Mouse (Mus musculus) granulocyte monocyte progenitor cell, adult 5-6 weeks (primary cell): ENCODE measurements around the gene Sirt2. TPM values are rescaled to one million over a fixed set of nuclear protein-coding genes. Genes with fewer than 3 reads are reported as not detected.

Experiments used
- ATAC-seq: replicated peaks from 2 replicates; pipeline ENCODE4 v1.8.0; 2016; ENCODE audit warnings: mild to moderate bottlenecking, moderate TSS enrichment, inconsistent platforms; ENCODE audit not compliant: poor library complexity, severe bottlenecking
- total RNA-seq, 2 experiments: library from RNA; stranded (forward) in 1 of 2; stranded (reverse) in 1 of 2; fragments of 200-712, 200-1000 nt in 1 of 2; fragments of >200 nt in 1 of 2; fragmentation: Nextera tagmentation in 1 of 2; gene quantifications; 2 replicates each; pipeline ENCODE4 v1.2.3; 2014 to 2017

The Sirt2 gene
- total RNA-seq, 2 experiments from 2014 or later: 28.8 to 49.5 TPM

DNA sequence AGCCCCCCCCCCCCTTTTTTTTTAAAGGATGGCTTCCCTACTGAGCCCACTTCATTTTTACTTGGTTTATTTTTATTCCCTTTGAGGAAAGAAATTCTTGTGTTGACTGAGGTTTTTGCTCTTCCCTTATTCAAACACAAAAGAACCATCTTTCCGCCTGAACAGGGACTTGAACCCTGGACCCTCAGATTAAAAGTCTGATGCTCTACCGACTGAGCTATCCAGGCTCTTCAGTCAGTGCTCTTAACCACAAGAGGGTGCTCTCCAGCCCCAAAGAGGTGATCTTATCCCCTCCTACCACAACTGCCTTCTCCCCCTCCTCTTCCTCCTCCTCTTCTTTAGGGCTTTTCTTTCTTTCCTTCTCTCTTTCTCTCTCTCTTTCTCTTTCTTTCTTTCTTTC, 27.3 kb downstream of the Sirt2 start:
- no peak for ATAC-seq

DNA sequence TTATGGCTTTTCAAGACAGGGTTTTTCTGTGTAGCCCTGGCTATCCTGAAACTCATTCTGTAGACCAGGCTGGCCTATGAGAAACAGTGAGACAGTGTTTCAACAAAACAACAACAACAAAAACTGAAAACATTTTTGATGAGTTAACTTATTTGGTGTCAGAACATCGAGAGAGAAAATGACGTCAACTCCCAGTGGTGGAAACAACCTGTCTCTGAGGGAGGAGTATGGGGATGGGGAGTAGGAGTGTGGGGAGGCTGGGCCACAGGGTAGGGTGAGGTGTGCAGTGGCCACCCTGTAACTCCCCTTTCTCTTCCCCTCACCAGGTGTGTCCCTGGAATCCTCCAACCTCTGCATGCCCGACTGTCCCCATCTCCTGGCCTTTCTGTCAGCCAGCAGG, 28.0 kb downstream of the Sirt2 start:
- ATAC-seq: no peak

DNA sequence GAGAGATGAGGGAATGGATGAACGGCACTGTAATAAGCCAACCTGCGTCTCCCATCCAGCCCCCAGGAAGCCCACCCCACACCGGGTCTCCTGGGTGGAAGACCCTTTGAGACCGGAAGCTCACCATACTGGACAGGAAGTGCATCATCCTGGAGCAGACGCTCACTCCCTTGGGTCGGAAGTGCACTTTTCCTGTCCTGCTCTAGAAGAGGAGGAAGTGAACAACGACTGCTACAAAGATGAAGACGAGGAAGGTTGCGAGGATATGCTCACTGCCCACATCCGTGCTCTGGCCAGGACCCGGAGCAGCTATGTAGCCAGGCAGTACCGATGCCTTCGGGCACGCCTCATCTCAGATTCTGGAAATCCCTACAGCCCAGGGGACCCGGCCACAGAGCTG, 29.3 kb downstream of the Sirt2 start:
- peak; percentile 70 for ATAC-seq

DNA sequence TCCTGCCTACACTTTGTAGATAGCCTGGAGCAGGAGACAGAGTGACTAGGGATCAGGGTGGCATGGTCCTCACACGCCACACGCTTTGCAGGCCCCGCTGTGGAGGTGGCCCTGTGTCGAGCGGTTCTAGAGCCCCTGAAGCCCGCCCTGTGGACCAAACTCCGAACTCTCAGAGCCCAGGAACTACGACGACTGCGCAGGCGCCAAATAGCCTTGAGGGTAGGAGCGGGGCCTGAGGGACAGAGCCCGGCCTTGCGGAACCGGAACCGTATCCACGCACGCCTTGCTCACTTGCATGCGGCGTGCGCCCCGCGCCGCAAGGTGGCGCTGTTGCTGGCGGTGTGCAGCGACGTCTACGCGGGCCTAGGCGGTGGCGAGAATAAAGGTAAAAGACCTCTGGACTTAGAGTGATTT, 30.0 kb downstream of the Sirt2 start:
- ATAC-seq: peak; percentile 87

DNA sequence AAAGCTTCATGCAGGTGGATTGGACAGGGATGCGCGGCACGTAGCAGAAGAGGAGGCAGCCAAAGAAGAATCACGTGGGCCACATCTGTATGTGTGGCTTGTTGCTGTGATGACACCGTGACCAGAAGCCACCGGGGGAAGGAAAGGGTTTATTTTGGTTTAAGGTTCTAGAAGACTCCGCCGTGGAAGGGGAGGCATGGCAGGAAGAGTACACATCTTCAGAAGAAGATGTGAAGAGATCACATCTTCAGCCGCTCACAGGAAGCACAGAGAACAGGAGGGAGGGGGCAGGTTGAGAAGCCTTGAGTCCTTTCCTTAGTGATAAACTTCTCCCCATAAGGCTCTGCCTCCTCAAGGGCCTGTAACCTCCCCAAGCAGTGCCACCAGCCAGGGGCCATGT, 33.5 kb downstream of the Sirt2 start:
- ATAC-seq: no peak

DNA sequence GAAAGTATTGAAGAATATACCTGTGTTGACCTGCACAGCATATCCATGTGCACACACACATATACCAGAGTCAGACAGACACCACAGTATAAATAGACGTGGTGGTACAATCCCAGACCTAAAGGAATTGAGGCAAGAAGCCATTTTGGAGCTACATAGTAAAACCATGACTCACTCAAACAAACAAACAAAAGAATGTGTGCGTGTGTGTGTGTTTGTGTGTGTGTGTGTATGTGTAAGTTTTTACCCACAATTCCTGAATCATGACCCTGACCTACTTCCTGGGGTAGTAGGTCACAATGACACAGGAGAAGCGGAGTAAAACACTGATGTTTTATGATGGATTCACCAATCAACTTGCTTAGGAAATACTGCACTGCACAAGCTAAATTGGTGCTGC, 34.9 kb downstream of the Sirt2 start:
- no peak for ATAC-seq

DNA sequence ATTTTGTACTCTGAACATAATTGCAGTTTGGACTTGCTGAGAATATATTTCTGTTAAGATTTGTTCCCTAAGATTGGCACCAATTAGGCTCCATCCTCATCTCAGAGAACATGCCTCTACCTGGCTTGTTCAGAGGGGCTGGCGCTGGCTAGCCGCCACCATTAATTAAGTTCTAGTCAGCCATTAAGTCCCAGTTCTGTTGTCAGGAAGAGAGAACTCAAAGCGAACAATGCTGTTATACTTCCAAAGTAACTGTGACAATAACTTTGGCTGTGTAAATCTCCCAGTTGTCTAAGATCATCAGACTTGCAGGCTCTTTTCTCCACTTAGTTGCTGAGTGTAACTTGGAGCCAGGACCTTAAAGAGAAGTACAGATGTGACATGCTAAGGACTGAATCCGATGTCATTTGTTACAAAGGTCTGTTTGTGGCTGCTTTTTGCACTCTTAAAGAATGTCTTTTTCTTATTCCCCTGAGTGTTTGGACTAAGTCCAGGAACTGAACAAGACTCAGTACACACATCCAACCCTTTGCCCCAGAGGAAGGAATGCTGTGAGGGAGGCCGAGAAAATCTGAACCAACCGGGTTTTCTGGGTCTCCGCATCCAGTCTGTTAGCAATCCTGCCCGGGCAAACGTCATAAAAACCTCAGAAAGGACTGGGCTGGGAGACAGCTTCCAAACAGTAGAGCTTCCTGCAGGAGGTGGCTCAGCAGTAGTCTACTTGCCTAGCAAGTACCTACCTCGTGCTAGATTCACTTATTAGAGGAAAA, 35.6 kb downstream of the Sirt2 start:
- no peak for ATAC-seq

DNA sequence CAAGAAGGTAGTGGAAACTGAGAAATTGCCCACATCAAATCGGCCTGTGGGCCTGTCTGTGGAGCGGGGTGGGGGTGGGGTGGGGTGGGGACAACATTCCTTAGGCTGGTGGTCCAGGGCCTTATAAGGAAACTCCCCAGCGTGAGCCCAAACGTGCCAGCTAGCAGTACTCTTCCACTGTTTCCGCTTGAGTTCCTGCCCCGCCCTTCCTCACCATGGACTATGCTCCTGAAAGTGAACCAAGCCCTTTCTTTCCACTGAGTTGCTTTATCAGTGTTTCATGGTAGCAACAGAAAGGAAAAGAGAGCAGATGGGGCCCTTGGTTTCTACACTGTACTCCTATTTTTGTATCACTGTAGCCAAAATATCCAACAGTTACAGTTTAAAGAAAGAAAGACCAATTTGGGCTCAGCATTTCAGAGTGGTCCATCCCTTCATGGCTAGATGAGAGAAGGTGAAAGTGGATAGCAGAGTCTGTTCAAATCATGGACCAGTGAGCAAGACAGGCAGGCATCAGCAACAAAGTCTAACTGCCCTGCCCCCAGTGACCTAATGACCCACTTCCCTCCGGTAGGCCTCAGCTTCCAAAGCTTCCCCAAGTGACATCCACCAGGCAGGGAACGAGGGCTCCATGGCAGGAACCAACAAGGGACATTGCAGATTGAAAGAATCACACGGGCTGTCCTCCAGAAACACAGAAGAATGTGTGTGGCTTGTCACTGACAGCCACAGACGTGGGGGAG, 36.5 kb downstream of the Sirt2 start:
- peak; percentile 29; the same call in 1 of the 2 replicates for ATAC-seq

DNA sequence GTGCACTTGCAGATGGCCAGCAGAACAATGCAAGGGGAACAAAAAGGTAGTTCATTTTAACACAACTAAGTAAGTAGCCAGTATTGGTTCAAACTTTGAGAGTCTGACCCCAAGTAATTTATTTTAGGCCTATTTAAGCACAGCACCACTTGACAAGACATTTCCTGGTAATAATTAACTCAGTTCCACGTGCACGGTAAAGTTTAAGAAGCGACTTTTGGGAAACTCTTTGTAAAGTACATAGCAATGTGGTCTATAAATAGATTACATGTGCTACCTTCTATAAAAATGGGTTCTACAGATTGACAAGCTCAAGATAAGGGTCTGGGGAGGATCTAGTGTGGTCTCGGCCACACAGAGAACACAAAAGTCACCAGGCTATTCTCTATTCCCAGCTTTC, 37.2 kb downstream of the Sirt2 start:
- no peak for ATAC-seq

DNA sequence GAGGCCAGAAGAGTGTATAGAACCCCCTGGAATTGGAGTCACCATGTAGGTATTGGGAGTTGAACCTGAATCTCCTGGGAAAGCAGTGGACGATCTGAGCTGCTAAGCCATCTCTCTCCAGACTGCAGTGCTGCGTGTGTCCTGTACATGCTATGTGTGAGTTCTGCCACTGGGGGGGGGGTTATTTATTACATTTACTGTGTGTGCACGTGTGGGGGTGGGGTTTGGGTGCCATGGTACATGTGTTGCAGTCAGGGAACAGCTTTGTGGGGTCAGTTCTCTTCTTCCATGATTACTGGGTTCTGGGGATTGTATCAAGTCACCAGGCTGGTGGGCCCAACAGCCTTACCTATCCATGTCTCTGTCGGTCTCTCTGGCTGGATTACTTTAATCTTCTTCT, 40.3 kb downstream of the Sirt2 start:
- no peak for ATAC-seq

DNA sequence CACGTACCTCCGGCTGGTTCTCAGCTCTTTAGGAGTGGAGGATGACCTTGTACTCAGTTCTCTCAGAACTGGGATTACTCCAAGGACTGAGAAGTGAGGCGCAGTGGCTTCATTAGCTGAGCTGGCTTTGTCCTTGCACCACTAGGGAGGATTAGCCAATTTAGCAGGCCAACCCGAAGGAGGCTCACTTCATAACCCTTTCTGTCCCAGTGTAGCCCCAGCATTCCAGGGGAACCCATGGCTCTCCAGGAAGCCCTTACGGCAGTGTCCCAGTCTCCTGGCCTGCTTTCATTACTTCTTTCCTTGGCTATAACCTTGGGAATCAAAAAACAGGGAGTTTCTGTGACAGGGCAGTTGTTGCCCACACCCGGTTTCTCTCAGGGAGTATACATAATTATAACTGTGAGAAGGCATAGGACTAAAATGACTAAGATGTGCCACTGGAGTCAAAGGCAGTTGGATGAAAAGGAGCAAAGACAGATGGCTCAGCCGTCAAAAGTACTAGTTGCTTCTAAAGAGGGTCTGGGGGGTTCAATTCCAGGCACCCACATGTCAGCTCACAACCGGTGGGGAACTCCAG, 41.2 kb downstream of the Sirt2 start:
- no peak for ATAC-seq

DNA sequence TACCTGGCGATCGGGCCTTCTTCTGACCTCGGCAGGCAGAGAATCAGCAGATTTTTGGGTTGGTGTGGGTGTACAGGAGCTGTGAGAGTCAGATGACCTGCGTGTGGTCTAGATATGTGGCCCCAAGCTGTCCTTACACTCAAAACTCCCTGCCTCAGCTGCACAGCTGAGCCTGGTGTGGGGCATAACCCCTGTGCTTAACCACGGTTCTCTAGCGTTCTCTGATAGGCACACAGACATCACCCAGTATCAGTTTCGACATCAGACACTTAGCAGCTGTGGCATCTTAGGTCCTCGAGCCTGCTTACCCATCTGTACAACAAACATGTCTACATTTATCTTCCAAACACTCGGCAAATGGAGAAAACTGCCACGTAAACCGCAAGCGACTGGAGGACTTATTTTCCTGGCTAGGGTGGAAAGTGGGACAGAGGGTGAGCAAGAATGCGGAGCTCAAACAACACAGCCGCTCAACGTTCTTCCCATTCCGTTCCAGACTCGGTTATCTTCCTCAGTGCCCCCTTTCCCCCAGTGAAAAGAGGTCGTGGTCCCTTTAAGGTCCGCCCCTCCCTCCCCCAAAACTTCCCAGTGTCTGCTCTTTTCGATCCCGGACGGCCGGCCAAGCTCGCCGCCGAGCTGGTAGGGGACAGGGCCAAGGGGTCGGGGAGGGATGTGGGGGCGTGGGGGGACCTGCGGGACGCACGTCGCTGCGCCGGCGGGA, 41.8 kb downstream of the Sirt2 start, which contains the start of gene Hnrnpl:
TSS of gene Hnrnpl (plus strand) at position 321 of the 721 bp plus-strand sequence.
- peak; percentile 17 for ATAC-seq

DNA sequence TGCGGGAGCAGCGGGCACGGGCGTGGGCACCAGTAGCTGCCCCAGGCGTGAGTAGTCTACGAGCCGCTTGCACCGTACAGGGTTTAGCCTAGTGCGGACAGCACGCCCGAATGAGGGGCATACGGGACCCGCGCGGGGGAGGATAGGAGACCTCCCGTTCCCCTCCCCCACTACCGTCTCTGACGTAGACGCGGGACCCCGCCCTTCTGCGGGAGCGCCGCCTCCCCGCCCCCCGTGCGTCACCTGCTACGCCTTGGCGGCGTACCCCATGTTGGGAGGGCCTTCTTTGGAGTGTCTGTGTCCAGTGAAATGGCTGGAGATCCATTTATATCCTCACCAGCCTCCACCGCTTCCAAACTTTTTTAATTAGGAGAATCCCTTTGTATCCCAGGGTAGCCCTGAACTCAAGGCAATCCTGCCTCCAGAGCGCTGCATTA, 42.4 kb downstream of the Sirt2 start:
- peak; percentile 54 for ATAC-seq

DNA sequence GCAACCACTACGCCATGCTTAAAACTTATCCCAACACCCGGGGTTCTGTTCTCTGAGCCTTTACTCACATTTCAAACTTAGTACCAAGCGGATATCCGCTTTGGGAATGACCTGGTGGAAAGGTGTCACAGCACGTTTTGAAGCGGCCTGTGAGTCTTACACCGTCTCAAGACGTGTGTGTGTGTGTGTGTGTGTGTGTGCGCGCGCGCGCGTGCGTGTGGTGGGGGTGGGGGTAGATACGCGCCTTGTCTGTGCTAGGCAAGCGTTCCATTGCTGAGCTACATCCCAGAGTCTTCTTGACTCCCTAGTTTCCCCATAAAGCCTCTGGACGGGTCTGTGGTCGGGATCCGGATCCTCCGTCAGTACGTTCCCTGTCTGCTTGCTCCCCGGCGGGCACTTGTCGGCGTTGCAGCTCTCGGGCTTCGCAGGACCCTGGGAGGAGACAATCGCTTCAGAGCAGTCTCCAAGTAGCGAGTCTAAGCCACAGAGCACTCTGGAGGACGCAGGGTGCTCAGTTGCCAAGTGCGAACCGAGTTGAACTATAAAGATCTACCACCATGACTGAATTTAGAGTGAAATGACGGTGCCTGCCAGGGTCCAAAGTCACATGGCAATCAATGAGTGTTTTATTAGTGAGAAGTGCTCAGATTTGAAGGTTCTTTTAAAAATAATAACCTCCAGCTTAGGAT, 43.0 kb downstream of the Sirt2 start:
- ATAC-seq: peak; percentile 4

DNA sequence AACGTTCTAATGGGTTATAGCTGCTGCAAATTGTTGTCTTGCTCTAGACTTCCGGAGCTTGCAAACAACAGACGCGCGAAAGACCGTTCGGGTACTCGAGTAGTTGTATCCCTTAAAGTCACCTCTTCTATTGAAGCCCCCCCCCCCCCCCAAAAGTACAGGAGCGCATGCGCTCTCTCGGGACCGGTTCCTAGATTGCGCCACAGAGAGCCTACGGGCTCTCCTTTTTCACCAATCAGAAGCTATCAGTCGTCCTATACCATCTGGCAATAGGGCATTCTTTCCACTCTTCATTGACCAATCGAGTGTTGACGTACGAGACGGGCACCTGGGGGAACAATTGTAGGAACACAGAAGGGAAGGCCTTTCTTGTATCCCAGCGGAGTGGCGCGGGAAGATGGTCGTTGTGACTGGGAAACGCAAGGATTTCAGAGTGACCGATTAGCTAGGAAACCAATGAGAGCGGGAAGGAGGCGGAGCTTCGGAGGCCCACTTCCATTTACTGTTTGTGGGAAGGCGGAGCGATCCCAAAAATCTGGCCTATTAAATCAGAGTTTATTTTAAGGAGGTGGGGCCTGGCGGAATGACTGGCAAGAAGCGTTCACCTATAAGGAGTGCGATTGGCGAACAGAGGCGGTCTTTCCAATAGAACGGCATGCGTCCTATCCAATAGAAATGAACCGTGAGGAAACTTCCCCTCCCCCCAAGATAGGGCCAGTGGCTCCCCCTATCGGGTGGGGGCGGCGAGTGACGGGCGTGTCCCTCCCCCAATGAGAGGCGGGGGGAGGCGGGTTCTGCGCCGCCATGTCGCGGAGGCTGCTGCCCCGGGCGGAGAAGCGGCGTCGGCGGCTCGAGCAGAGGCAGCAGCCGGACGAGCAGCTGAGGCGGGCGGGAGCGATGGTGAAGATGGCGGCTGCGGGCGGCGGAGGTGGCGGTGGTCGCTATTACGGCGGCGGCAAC, 43.9 kb downstream of the Sirt2 start:
- ATAC-seq: peak; percentile 64

DNA sequence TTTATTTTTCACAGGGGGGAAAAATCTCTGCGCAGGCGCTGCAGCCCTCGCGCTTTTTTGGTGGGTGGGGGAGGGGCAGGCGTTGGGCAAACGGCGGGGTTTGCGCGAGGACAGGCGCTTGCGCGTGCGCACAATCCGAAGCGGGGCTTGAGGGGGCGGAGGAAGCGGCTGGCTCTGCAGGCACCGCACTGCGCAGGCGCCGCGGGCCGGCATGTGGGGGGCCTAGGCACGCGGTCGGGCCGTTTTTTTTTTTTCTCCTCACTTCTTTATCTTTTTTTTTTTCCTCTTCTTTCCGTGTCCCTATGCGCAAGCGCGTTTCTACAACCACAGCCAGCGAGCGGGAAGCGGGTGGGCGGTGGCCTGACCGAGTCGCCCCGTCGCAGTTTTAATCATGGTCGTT, 44.7 kb downstream of the Sirt2 start:
- ATAC-seq: peak; percentile 20

DNA sequence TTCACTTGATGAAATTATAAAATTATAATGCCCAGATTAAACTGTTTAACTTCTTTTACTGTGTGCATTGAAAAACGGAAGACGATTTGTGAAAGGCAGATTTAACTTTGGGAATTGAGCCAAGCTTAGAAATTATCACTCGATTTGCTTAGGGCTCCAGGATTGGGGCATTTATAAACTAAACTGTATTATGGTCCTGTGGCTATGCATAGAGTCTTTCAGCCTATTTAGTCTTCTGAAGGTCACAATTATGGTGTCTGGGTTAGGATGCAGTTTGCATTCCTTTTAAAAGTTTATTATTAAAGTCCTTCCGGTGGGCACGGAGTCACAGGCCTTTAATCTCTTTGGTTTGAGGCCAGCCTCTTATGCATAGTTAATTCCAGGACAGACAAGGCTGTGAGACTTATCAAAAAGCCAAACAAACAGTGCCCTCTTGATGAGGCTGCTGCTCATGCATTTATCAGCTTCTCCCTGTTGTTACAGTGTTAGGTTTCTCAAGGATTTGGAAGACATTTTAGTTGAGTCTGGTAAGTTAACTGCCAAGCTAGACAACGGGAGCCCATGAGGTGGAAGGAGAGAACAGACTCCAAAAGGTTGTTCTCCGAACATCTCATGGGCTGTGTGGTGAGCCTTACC, 45.2 kb downstream of the Sirt2 start:
- no peak for ATAC-seq

DNA sequence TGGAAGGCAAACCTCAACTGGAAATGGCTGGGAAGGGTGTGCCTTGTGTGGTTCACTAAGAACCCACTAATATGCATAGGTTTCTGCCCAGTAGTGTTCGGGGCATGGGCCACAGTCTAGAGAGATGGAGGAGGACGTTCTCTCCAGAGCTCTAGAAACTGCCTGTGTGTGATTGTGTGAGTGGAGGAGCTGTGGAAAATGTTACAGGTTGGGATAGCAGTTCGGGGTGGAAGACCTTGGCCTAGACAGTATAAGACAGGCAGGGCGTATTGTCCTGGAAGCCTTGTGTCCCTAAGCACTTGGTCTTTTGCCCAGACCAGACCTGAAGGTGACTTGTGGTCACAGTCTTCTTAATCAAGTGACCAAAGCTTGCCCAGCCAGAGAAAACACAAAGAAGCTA, 45.9 kb downstream of the Sirt2 start:
- no peak for ATAC-seq

DNA sequence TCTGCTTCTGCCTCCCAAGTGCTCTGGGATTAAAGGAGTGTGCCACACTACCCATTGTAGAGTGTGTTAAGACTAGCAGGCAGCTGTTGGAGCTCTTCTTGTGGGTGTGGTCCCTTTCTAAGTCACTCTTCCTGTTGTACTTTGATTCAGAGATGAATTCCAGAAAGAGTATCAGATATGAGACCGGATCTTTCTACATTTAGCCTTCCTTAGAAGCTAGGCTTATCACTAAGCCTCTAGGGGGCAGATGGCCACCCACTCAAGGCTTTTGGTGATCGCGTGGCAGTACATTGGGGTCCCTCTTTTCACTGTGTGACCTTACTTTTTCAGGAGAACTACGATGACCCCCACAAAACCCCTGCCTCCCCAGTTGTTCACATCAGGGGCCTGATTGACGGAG, 46.4 kb downstream of the Sirt2 start:
- ATAC-seq: no peak
